Mouse (Mus musculus) thymus, adult 2 months (tissue): Measurements from ENCODE around the gene Fv1. TPM values are rescaled to one million over a fixed set of nuclear protein-coding genes. Genes with fewer than 3 reads are reported as not detected.
"Not testable (repeated sequence)": the region's sequence is repeated elsewhere in the genome, so short reads cannot be mapped to it uniquely, and the experiment has no call there.

Source experiments
- DNase-seq: peaks from one replicate; pipeline ENCODE4 v3.0.0; 2021
- H3K27ac ChIP-seq: fragments of 200-500 bp; 2 replicates; pipeline ENCODE4 v1.5.1; 2012; ENCODE audit warnings: low read length, control low read depth; ENCODE audit not compliant: control insufficient read depth, insufficient read depth
- H3K27me3 ChIP-seq: fragments of 200-500 bp; 2 replicates; pipeline ENCODE4 v1.6.1; 2012; ENCODE audit warnings: mild to moderate bottlenecking, low read length, moderate library complexity, mixed read lengths; ENCODE audit not compliant: control insufficient read depth, insufficient read depth
- H3K36me3 ChIP-seq: fragments of 200-500 bp; 2 replicates; pipeline ENCODE4 v1.6.1; 2012; ENCODE audit warnings: mild to moderate bottlenecking, low read length, moderate library complexity; ENCODE audit not compliant: control insufficient read depth, insufficient read depth
- H3K4me1 ChIP-seq: fragments of 200-500 bp; replicated peaks from 2 replicates; pipeline ENCODE4 v1.6.1; 2012; ENCODE audit warnings: low read length; ENCODE audit not compliant: control insufficient read depth, insufficient read depth
- H3K4me3 ChIP-seq: fragments of 200-500 bp; 2 replicates; pipeline ENCODE4 v1.5.1; 2012; ENCODE audit warnings: mild to moderate bottlenecking, low read length, control low read depth, moderate library complexity; ENCODE audit not compliant: control insufficient read depth, insufficient read depth
- CTCF ChIP-seq: fragments of 200-500 bp; IDR thresholded peaks from 2 replicates; pipeline ENCODE4 v1.5.1; 2012; ENCODE audit warnings: mild to moderate bottlenecking, control low read depth, low read length, moderate library complexity, borderline replicate concordance; ENCODE audit not compliant: control insufficient read depth, poor library complexity, insufficient read depth; ENCODE audit errors: extremely low read depth
- POLR2A ChIP-seq: fragments of 200-500 bp; IDR thresholded peaks from 2 replicates; pipeline ENCODE4 v1.6.1; 2012; ENCODE audit warnings: mild to moderate bottlenecking, low read length, control low read depth, moderate library complexity; ENCODE audit not compliant: control insufficient read depth, poor library complexity, insufficient read depth; ENCODE audit errors: extremely low read depth
- WGBS: fragments of 180-500 bp; shearing (Covaris S2); methylation state at CpG from one replicate; pipeline ENCODE4 v1.1.7; 2018; 5-methylcytosine and 5-hydroxymethylcytosine counted together
- polyA plus RNA-seq: library from polyadenylated mRNA; depleted of rRNA; stranded (reverse); fragments of >200 nt; gene quantifications from 2 replicates; pipeline ENCODE4 v1.2.3, GENCODE M21; 2012

The Fv1 gene
- polyA plus RNA-seq, 1 experiment: 3.0 TPM

GRCm38 (mm10) chr4:147848584-147848991 lies 20.2 kb upstream of the Fv1 start:
- Histone ChIP-seq H3K4me1 (peaks cover 2% of the 10 kb centered on the region; the same call in 1 of the 2 replicates), H3K36me3 (no peaks in the 10 kb centered on the region), H3K4me3 (peak overlapping the region; percentile 91), H3K27ac (no peak overlapping the region), H3K27me3 (no peaks in the 10 kb centered on the region)
- WGBS: 1% methylated on average over 4 of the region's 4 CpGs
- TF ChIP-seq CTCF (no peak), POLR2A (no peak)
- DNase-seq: no peak

- Histone ChIP-seq H3K4me3 (no peak overlapping the region), H3K27me3 (no peaks in the 10 kb centered on the region), H3K36me3 (no peaks in the 10 kb centered on the region), H3K27ac (no peak overlapping the region), H3K4me1 (peaks cover 2% of the 10 kb centered on the region; the same call in 1 of the 2 replicates)
- no peak for DNase-seq
- TF ChIP-seq CTCF (no peak), POLR2A (no peak)
- WGBS: 89% methylated on average over 2 of the region's 2 CpGs
Measured at GRCm38 (mm10) chr4:147850776-147851175, 18.0 kb upstream of the Fv1 start.

- Histone ChIP-seq H3K27ac (no peak overlapping the region), H3K4me1 (no peaks in the 10 kb centered on the region), H3K27me3 (no peaks in the 10 kb centered on the region), H3K36me3 (peaks cover 29% of the 10 kb centered on the region), H3K4me3 (no peak overlapping the region)
- DNase-seq: no peak
- TF ChIP-seq POLR2A: no peak
- no peak for TF ChIP-seq CTCF
- 98% methylated on average over 3 of the region's 3 CpGs for WGBS
Measured at GRCm38 (mm10) chr4:147862051-147862450, 6.7 kb upstream of the Fv1 start.

- 97% methylated on average over 6 of the region's 6 CpGs for WGBS
- Histone ChIP-seq H3K27me3 (no peaks in the 10 kb centered on the region), H3K27ac (no peak overlapping the region), H3K36me3 (peaks cover 29% of the 10 kb centered on the region), H3K4me1 (peaks cover 10% of the 10 kb centered on the region), H3K4me3 (no peak overlapping the region)
- DNase-seq: no peak
- TF ChIP-seq CTCF (no peak), POLR2A (no peak)
Measured at GRCm38 (mm10) chr4:147865651-147866050, 3.1 kb upstream of the Fv1 start.

- no peak overlapping the region for H3K27ac ChIP-seq
- no peak for TF ChIP-seq POLR2A
- no peak for TF ChIP-seq CTCF
- H3K4me1 ChIP-seq: peaks cover 10% of the 10 kb centered on the region
- no peak overlapping the region for H3K4me3 ChIP-seq
- peaks cover 28% of the 10 kb centered on the region for H3K36me3 ChIP-seq
- 97% methylated on average over 9 of the region's 9 CpGs for WGBS
- H3K27me3 ChIP-seq: no peaks in the 10 kb centered on the region
- no peak for DNase-seq
Measured at GRCm38 (mm10) chr4:147866056-147866455, 2.7 kb upstream of the Fv1 start.

- not testable (repeated sequence) for DNase-seq
- 88% methylated on average over 3 of the region's 3 CpGs for WGBS
Measured at GRCm38 (mm10) chr4:147866793-147867192, 2.0 kb upstream of the Fv1 start.

GRCm38 (mm10) chr4:147867563-147868449 lies 973 bp upstream of the Fv1 start:
- Histone ChIP-seq H3K27me3 (no peaks in the 10 kb centered on the region), H3K4me3 (peak overlapping the region; percentile 81), H3K27ac (peak overlapping the region; percentile 33), H3K36me3 (peaks cover 11% of the 10 kb centered on the region; the same call in 1 of the 2 replicates), H3K4me1 (peaks cover 10% of the 10 kb centered on the region)
- 11% methylated on average over 22 of the region's 22 CpGs for WGBS
- TF ChIP-seq CTCF (no peak), POLR2A (no peak)
- DNase-seq: no peak

More at GRCm38 (mm10) chr4:147866793-147867192, 2.0 kb upstream of the Fv1 start:
- Histone ChIP-seq H3K36me3 (peaks cover 21% of the 10 kb centered on the region), H3K4me1 (peaks cover 10% of the 10 kb centered on the region)
- not testable (repeated sequence) for H3K4me3 ChIP-seq, H3K27me3 ChIP-seq, H3K27ac ChIP-seq
